Mouse (Mus musculus): ENCODE measurements around the gene Actrt3. TPM values are rescaled to one million over a fixed set of nuclear protein-coding genes. Genes with fewer than 3 reads are reported as not detected.

Gene Actrt3
- polyA plus RNA-seq, 1 experiment, result not detected

Other genes starting within 250 kb of the Actrt3 start
- 6.1 and 9.2 TPM in 2 replicates for gene Mecom, start 51.9 kb downstream of the Actrt3 start, polyA plus RNA-seq (2012; ENCODE audit: insufficient read depth, insufficient read length, missing spikeins)
- gene Mynn, start 2.1 kb upstream of the Actrt3 start, polyA plus RNA-seq (2012; ENCODE audit: insufficient read depth, insufficient read length, missing spikeins), result 7.3 and 11.2 TPM in 2 replicates
- gene Lrriq4, start 44.6 kb upstream of the Actrt3 start, polyA plus RNA-seq (2012; ENCODE audit: insufficient read depth, insufficient read length, missing spikeins), result not detected in 2 replicates
- gene Lrrc34, start 47.9 kb upstream of the Actrt3 start, polyA plus RNA-seq (2012; ENCODE audit: insufficient read depth, insufficient read length, missing spikeins), result not detected in 2 replicates
- not detected in 2 replicates for gene Lrrc31, start 99.9 kb upstream of the Actrt3 start, polyA plus RNA-seq (2012; ENCODE audit: insufficient read depth, insufficient read length, missing spikeins)
- gene Samd7, start 146.4 kb upstream of the Actrt3 start, polyA plus RNA-seq (2012; ENCODE audit: insufficient read depth, insufficient read length, missing spikeins), result not detected in 2 replicates
- 70.6 and 78.5 TPM in 2 replicates for gene Sec62, start 192.9 kb upstream of the Actrt3 start, polyA plus RNA-seq (2012; ENCODE audit: insufficient read depth, insufficient read length, missing spikeins)

All from brown adipose tissue, adult 24 weeks (tissue).